Mouse (Mus musculus): Measurements from ENCODE around the gene Ubqln1. TPM values are rescaled to one million over a fixed set of nuclear protein-coding genes. Genes with fewer than 3 reads are reported as not detected.
"Not testable (repeated sequence)": the region's sequence is repeated elsewhere in the genome, so short reads cannot be mapped to it uniquely, and the experiment has no call there.

Ubqln1 gene
- total RNA-seq, 2 experiments from 2014 or later, result 52.6 to 56.0 TPM

DNA sequence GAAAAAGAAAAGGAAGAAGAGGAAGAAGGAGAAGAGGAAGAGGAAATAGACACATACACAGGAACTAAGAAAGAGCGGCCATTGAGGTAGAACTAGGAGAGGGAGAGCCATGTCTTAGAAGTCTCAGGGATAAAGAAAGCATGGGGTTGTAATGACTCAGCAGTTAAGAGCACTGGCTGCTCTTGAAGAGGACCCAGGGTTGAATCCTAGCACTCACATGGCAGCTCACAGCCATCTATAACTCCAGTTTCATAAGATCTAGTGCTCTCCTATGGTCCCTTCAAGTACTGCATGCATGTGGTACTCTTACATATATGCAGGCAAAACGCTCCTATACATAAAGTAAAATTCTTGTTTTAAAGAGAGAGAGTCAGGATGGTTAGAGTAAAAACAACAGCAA is 59.4 kb downstream of the Ubqln1 start:
- DNase-seq, result no peak

DNA sequence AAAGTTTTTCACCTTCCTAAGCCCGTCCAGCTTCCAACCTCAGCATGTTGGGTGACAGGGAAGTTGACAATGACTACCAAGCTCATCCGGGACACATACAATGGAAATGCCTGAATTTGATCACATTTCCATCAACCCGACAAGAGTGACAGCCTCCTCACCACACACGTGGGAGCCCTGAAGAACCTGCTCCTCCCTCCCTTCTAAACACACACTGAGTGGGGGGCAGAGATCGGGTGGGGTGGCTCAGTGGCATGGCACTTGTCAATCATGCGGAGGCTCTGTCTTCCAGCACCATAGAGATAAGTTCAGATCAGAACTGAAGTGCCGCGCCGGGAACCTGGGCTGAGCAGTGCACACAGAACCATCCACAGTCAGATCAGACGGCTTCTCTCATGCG is 65.0 kb downstream of the Ubqln1 start:
- no peak for DNase-seq

DNA sequence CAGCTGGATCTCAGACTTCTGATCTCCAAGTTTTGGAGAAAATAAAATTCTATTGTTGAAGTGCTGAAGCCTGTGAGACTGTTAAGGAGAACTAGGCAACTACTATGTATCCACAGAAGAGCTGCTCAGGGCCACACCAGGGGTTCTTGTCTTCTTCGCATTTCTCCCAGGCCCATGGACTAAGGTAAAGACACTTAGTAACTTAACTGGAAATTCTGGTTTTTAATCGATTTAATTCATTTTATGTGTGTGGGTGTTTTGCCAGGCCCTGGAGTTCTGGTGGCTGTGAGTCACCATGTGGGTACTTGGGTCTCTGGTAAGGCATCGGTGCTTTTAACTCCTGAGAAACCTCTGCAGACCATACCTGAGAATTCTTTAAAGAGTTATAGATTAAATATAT is 65.8 kb downstream of the Ubqln1 start:
- DNase-seq, result no peak

DNA sequence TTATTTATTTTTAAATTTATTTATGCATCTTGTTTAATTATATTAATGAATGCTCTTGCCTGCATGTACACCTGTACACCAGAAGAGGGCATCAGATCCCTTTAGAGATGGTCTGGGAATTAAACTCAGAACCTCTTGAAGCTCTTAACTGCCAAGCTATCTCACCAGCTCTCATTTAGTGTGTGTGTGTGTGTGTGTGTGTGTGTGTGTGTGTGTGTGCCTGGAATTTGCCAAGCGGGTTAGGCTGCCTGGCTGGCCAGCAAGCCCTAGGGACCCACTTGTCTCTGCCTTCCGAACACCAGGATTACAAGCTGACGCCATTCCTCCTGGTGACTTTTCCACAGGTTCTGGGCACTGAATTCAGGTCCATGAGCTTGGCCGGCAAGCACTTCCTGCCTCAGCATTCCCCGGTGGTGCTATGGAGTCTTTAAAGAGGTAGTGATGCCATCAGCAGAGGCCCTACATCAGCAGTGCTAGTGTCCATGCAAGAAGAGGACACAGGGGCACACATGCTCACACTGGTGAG is 66.4 kb downstream of the Ubqln1 start:
- peak; percentile 14 to 25 for DNase-seq

DNA sequence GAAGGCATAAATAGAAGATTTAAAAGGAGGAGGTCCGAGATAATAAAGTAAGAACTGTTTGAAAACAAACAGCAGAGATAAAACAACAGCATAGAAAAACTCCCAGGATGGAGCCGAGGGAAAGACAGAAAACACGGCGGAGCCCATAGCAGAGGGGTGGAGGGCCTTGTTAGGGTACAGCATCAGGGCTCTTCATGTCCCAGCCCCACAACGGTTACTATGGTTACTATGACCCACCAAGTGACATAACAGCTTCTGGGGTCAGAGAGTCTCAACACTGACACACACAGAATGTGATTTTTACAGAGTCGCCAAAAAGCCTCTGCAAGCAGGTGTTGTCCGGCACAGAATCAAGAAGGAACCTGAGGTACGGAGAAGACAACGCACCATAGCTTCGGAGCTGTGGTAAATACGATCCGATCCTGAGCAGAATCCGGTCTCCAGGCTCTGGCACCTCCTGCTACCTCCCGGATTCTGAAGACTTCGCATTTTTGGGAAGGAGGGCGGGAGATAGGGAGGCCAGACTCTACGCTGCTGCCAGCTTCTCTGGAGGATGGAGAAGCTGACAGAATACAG is 67.1 kb downstream of the Ubqln1 start:
- peak; percentile 40 to 51 for DNase-seq

- DNase-seq, result no peak
Measured at GRCm38 (mm10) chr13:58147760-58148159, 67.7 kb downstream of the Ubqln1 start.

DNA sequence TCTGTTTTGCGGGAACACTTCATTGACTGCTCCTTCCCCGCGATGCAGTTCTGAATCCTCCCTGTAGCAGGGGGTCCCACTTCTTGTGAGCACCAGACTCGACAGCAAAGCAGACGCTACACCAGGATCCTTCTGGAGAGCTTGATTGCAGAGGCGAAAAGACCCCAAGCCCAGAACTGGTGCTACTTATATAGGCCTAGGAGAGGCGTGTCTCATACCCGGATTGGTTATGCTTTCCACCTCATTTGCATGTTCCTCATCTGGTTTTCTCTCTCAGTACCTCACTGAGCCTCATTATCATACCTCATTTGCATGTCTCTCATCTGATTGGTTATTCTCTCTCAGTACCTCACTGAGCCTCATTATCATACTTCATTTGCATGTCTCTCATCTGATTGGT is 68.8 kb downstream of the Ubqln1 start:
- DNase-seq, result not testable (repeated sequence)

DNA sequence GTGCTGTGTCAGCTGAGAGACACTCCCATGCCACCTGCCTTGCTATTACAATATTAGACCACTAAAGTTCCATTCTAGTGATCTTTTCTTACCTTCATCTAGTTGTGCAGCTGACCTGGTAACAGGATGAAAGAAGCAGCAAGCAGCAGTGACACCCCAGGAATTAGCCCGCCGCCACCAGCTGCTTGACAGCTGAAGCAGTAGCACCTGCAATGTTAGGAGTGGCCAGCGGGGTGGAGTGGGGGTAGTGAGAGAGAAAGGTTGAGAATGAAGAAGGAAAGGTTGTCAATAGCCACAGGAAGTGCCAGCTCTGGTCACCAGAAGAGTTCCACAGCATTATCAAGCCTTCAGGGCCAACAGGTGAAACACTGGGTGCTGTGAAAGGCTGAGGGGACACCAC is 83.8 kb downstream of the Ubqln1 start:
- no peak for DNase-seq

- DNase-seq, result no peak
Measured at GRCm38 (mm10) chr13:58129687-58130246, 85.7 kb downstream of the Ubqln1 start.

GRCm38 (mm10) chr13:58128768-58129671 is 86.4 kb downstream of the Ubqln1 start:
- DNase-seq, result peak; percentile 97 to 98

GRCm38 (mm10) chr13:58128396-58128767 is 87.1 kb downstream of the Ubqln1 start, which contains the start of gene Hnrnpa0:
Gene Hnrnpa0 (minus strand): TSS chr13:58128556.
- peak; percentile 95 for DNase-seq

GRCm38 (mm10) chr13:58127766-58128361 is 87.6 kb downstream of the Ubqln1 start:
- DNase-seq, result peak in 1 of 2 experiments; percentile 81

DNA sequence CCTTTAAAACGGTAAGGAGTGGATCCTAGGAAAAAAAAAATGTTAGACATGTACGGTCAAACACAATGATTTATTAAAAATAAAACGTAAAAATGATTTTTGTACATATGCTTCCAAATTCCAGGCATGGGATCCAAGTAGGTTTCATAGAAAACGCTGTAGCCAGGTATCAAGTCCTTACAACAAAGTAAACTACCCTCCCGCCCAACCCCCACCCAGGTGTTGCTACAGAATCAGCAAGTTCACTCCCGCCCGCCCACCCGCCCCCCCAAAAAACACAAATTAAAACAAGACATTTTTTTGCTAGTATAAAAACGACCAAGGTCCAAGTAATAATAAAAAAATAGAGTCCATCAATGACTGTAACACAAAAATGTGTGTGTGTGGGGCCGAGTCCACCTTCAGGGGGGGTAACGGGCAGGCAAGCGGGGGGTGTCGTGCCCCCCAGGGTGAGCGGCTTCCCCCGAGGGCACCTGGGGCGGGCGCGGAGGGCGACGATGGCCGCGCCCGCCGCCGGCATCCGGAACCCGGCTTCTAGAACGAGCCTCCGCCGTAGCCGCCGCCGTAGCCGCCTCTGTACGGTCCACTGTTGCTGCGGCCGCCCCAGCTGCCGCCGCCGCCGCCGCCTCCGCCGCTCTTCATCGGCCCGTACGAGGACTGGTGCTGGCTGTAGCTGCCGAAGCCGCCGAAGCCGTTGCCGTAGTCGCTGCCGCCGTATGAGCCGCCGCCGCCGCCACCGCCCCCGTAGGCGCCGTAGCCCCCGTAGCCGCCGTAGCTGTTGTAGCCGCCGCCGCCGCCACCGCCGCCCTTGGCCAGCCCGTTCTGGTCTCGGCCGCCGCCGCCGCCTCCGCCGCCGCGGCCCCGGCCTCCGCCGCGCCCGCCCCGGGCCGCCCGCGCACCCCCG is 88.3 kb downstream of the Ubqln1 start:
- no peak for DNase-seq

Other genes starting within 250 kb of the Ubqln1 start
- 1 to 10 TPM; 2.7 to 3.5 TPM for gene Klhl3, start 102.1 kb downstream of the Ubqln1 start, total RNA-seq (2021)
- gene Hnrnpa0, start 87.1 kb downstream of the Ubqln1 start, total RNA-seq (2021), result 10 to 100 TPM; 69.3 to 72.8 TPM
- gene Idnk, start 58.0 kb downstream of the Ubqln1 start, total RNA-seq (2021), result 10 to 100 TPM; 23.9 to 26.6 TPM
- gene Gkap1, start 60.0 kb upstream of the Ubqln1 start, total RNA-seq (2021), result 10 to 100 TPM; 22.9 to 28.5 TPM
- under 1 TPM in 1 of 2 experiments, not detected in 1; 0.13 TPM for gene Kif27, start 143.5 kb upstream of the Ubqln1 start, total RNA-seq (2021)
- 10 to 100 TPM; 16.0 to 17.6 TPM for gene 2210016F16Rik, start 169.6 kb upstream of the Ubqln1 start, total RNA-seq (2021)
- 10 to 100 TPM in 1 of 2 experiments, 1 to 10 TPM in 1; 9.3 to 11.4 TPM for gene Rmi1, start 186.6 kb upstream of the Ubqln1 start, total RNA-seq (2021)
- gene Hnrnpk, start 187.7 kb upstream of the Ubqln1 start, total RNA-seq (2021), result 100 to 1,000 TPM; 412 to 432 TPM